Mouse (Mus musculus): ENCODE measurements around the gene Pik3ap1.

GRCm38 (mm10) chr19:41362963-41363362 is 21.9 kb downstream of the Pik3ap1 start:
- no peak for TF ChIP-seq CTCF (IDR thresholded peaks at IDR 0.05; ENCODE audit: low read depth, low read length)
- no peak for TF ChIP-seq POLR2A (IDR thresholded peaks at IDR 0.05; ENCODE audit: borderline replicate concordance, low read depth, low read length)

All from bone marrow macrophage, adult 2 months (primary cell).